Mouse (Mus musculus) heart, adult 2 months (tissue): ENCODE measurements around the gene Rnasel. TPM values are rescaled to one million over a fixed set of nuclear protein-coding genes. Genes with fewer than 3 reads are reported as not detected.

Experiments used
- DNase-seq, 2 experiments: peaks; one replicate each; pipeline ENCODE4 v3.0.0; 2021
- H3K27ac ChIP-seq: fragments of 200-600 bp; 2 replicates; pipeline ENCODE4 v1.8.1; 2022
- H3K27me3 ChIP-seq: fragments of 200-500 bp; 2 replicates; pipeline ENCODE4 v1.6.1; 2012; ENCODE audit warnings: mild to moderate bottlenecking, low read length, inconsistent platforms, mixed read lengths; ENCODE audit not compliant: control insufficient read depth, insufficient read depth
- H3K36me3 ChIP-seq: fragments of 200-500 bp; 2 replicates; pipeline ENCODE4 v1.6.1; 2012; ENCODE audit warnings: low read length, inconsistent platforms; ENCODE audit not compliant: control insufficient read depth, insufficient read depth
- H3K4me1 ChIP-seq: fragments of 200-500 bp; 2 replicates; pipeline ENCODE4 v1.6.1; 2011; ENCODE audit warnings: low read length; ENCODE audit not compliant: control insufficient read depth, insufficient read depth
- H3K4me3 ChIP-seq: fragments of 200-600 bp; 2 replicates; pipeline ENCODE4 v1.8.1; 2022
- H3K79me2 ChIP-seq: fragments of 200-500 bp; replicated peaks from 2 replicates; pipeline ENCODE4 v1.6.1; 2012; ENCODE audit warnings: mild to moderate bottlenecking, inconsistent platforms, low read length, moderate library complexity, mixed read lengths; ENCODE audit not compliant: control insufficient read depth, insufficient read depth
- H3K9ac ChIP-seq: fragments of 200-500 bp; 2 replicates; pipeline ENCODE4 v1.6.1; 2012; ENCODE audit warnings: low read depth, mild to moderate bottlenecking, control low read depth, inconsistent platforms, low read length, mixed read lengths
- CTCF ChIP-seq: fragments of 200-600 bp; IDR thresholded peaks from 2 replicates; pipeline ENCODE4 v1.8.1; 2022; ENCODE audit warnings: antibody characterized with exemption, mild to moderate bottlenecking, moderate library complexity
- EP300 ChIP-seq: fragments of 200-500 bp; IDR thresholded peaks from 2 replicates; pipeline ENCODE4 v1.6.1; 2011; ENCODE audit warnings: low read depth, low read length, control low read depth; ENCODE audit not compliant: insufficient read depth
- POLR2A ChIP-seq: fragments of 200-500 bp; IDR thresholded peaks from 2 replicates; pipeline ENCODE4 v1.6.1; 2011; ENCODE audit warnings: mild to moderate bottlenecking, low read depth, low read length, control low read depth; ENCODE audit not compliant: insufficient read depth
- WGBS: fragments of 180-500 bp; shearing (Covaris S2); methylation state at CpG from one replicate; pipeline ENCODE4 v1.1.7; 2018; 5-methylcytosine and 5-hydroxymethylcytosine counted together
- intact Hi-C: fragments of 180-260 bp; cut with DNase I; formaldehyde crosslinking; loops from one replicate; pipeline ENCODE4 v1.15.1; 2025
- polyA plus RNA-seq: library from polyadenylated mRNA; depleted of rRNA; stranded (reverse); fragments of >200 nt; gene quantifications from 2 replicates; pipeline ENCODE4 v1.2.3, GENCODE M21; 2012
- total RNA-seq, 2 experiments: library from RNA; stranded (reverse); gene quantifications; 2 replicates each; pipeline ENCODE4 v1.2.3; 2021

Gene Rnasel
- total and polyA plus RNA-seq, 3 experiments = 2.5 to 4.6 (median 4.1) TPM

GRCm38 (mm10) chr1:153739437-153740015 lies 9.7 kb upstream of the Rnasel start:
- Histone ChIP-seq H3K36me3 (no peaks in the 10 kb centered on the region), H3K79me2 (no peaks in the 10 kb centered on the region), H3K4me1 (peaks cover 3% of the 10 kb centered on the region), H3K4me3 (no peak overlapping the region; the same call in 1 of the 2 replicates), H3K27me3 (no peaks in the 10 kb centered on the region), H3K9ac (no peak overlapping the region), H3K27ac (no peak overlapping the region)
- 32% methylated on average over 13 of the region's 13 CpGs for WGBS
- TF ChIP-seq POLR2A (no peak), CTCF (peak; percentile 14), EP300 (no peak)
- intact Hi-C loops = loop anchor here (5.0 kb wide), 2 partner anchors 97 to 252 kb away; partner anchors contain the start of gene Dhx9
- no peak for DNase-seq

GRCm38 (mm10) chr1:153740145-153740544 lies 9.1 kb upstream of the Rnasel start, which contains the start of gene Rgs16:
Gene Rgs16 (plus strand): TSS chr1:153740349.
- Histone ChIP-seq H3K36me3 (no peaks in the 10 kb centered on the region), H3K27ac (peak within 1 kb of the TSS; percentile 10; the same call in 1 of the 2 replicates), H3K4me1 (peaks cover 3% of the 10 kb centered on the region), H3K27me3 (no peaks in the 10 kb centered on the region), H3K9ac (peak within 1 kb of the TSS; percentile 41), H3K4me3 (peak within 1 kb of the TSS; percentile 50), H3K79me2 (no peaks in the 10 kb centered on the region)
- intact Hi-C loops = loop anchor here (5.0 kb wide), 2 partner anchors 98 to 253 kb away; partner anchors contain the start of gene Dhx9
- WGBS = 1% methylated on average over 28 of the region's 28 CpGs
- TF ChIP-seq POLR2A (peak; percentile 83), CTCF (no peak)
- peak; percentile 83 to 84 for DNase-seq

- 58% methylated on average over 12 of the region's 12 CpGs for WGBS
- intact Hi-C loops = loop anchor here (5.0 kb wide), 2 partner anchors 99 to 254 kb away; partner anchors contain the start of gene Dhx9
- no peak overlapping the region; the same call in 1 of the 2 replicates for H3K9ac ChIP-seq
Measured at GRCm38 (mm10) chr1:153740775-153741400, 8.3 kb upstream of the Rnasel start.

GRCm38 (mm10) chr1:153741551-153742316 lies 7.5 kb upstream of the Rnasel start:
- intact Hi-C loops = loop anchor here (1.0 to 5.0 kb wide), 3 partner anchors 99 to 254 kb away; partner anchors contain the start of gene Dhx9
- 47% methylated on average over 18 of the region's 18 CpGs for WGBS
- peak overlapping the region; percentile 17; the same call in 1 of the 2 replicates for H3K4me3 ChIP-seq
- H3K9ac ChIP-seq = no peak overlapping the region
- peaks cover 3% of the 10 kb centered on the region for H3K4me1 ChIP-seq
- no peaks in the 10 kb centered on the region for H3K36me3 ChIP-seq
- DNase-seq = no peak
- TF ChIP-seq CTCF (no peak), POLR2A (no peak), EP300 (no peak)
- no peaks in the 10 kb centered on the region for H3K27me3 ChIP-seq
- peak overlapping the region; percentile 36; the same call in 1 of the 2 replicates for H3K27ac ChIP-seq
- H3K79me2 ChIP-seq = no peaks in the 10 kb centered on the region

More at GRCm38 (mm10) chr1:153740775-153741400, 8.3 kb upstream of the Rnasel start:
- Histone ChIP-seq H3K27ac (peak overlapping the region; percentile 10; the same call in 1 of the 2 replicates), H3K4me3 (peak overlapping the region; percentile 50), H3K27me3 (no peaks in the 10 kb centered on the region), H3K4me1 (peaks cover 3% of the 10 kb centered on the region), H3K79me2 (no peaks in the 10 kb centered on the region), H3K36me3 (no peaks in the 10 kb centered on the region)
- DNase-seq = no peak
- no peak for TF ChIP-seq EP300
- no peak for TF ChIP-seq POLR2A
- no peak for TF ChIP-seq CTCF

GRCm38 (mm10) chr1:153742374-153743155 lies 6.7 kb upstream of the Rnasel start:
- Histone ChIP-seq H3K27ac (no peak overlapping the region; the same call in 1 of the 2 replicates), H3K4me3 (peak overlapping the region; percentile 17; the same call in 1 of the 2 replicates), H3K27me3 (no peaks in the 10 kb centered on the region), H3K79me2 (no peaks in the 10 kb centered on the region), H3K36me3 (no peaks in the 10 kb centered on the region), H3K9ac (no peak overlapping the region), H3K4me1 (peaks cover 3% of the 10 kb centered on the region)
- 22% methylated on average over 11 of the region's 11 CpGs for WGBS
- peak; percentile 70 to 83 for DNase-seq
- intact Hi-C loops = loop anchor here (1.0 to 5.0 kb wide), 3 partner anchors 100 to 255 kb away; partner anchors contain the start of gene Dhx9
- TF ChIP-seq CTCF = peak; percentile 98
- no peak for TF ChIP-seq POLR2A
- TF ChIP-seq EP300 = peak; percentile 71; the same call in 1 of the 2 replicates
